Mouse (Mus musculus): ENCODE measurements around the gene Kcnip4. TPM values are rescaled to one million over a fixed set of nuclear protein-coding genes. Genes with fewer than 3 reads are reported as not detected.

The Kcnip4 gene
- polyA plus RNA-seq, 1 experiment: 0.04 TPM

DNA sequence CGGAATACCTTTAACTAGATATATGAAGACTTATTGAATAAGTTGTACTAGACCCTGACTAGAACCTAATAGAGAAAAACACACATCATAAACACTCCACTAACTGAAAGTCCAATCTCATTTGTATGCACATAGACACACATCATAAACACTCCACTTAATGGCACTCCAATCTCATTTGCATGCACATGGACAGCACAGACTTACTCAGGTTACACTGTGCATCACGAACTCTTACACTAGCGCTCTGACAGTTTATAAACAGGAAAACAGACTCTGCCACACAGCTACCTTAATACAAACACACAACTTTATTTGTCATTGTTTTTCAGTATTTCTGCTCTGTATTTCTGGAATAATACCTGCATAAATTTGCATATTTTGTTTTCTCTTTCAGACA is 168.3 kb downstream of the Kcnip4 start:
- no peak for DNase-seq (ENCODE audit: low read depth)

DNA sequence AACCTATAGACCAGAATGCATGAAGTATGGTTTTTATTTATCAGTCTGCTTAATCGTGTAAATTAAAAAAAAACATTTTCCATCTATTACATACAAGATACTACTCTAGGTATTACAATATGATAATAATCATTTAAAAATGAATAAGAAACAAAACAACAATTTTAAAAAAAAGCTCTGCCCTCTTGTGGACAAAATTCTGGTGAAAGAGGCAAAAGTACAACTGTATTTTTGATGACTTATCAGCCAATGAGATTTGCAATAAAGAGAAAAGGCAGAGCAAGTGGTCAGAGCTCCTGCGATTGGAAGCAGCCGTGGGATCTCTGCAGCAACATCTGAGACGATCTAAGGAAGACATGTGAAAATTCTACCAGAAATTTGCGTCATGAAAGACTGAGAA is 172.6 kb downstream of the Kcnip4 start:
- DNase-seq (ENCODE audit: low read depth): no peak

DNA sequence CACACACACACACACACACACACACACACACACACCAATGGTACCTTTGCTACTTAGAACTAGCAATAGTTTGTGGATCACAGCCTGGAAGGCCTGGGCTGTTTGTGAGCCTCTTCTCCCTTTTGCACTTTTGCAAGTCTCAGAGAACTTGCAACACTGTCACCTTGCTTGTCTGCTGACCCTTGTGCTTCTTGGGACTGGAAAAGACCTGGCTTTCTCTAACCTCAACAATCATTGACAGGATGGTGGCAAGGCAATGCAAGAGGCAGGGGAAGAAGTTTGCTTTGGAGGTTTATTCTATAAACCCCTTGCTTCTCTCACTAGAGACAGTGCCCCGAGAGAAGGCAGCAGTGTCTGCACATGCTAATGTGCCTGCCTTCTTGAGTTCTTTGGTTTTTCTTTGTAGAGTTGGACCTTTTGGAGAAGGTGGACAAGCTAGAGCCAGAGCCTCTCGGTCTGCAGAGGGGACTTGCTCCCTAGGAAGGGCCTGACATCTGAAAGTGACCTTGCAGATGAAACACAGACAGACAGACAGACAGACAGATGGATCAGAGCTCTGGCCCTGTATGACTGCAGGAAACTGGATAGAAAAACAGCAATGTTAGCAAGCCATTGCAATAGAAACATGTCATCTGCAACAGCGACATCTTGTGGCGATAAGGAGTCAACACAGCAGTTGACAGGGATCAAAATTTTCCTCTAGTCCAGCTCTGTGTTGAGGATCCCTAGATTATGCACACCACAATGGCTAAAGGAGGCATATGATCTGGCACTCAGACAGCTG is 174.4 kb downstream of the Kcnip4 start:
- DNase-seq (ENCODE audit: low read depth): no peak

DNA sequence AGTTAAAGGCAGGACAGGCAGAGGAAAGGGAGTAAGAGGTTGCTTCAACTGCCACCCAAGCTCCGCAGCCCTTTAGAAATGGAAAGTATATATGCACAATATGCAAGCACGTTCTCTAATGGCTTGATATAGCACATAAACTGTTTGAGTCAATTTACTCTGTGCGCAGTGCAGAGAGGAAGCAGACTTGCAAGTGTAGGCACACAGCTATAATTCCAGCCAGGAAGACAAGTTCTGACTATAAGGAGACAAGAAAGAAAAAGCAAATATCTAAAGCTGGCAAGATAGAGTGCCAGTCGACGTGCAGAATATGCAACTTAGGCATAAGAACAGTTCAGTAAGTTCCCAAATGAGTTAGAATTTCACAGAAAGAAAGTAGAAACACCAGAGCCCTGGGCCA is 175.2 kb downstream of the Kcnip4 start:
- DNase-seq (ENCODE audit: low read depth): no peak

DNA sequence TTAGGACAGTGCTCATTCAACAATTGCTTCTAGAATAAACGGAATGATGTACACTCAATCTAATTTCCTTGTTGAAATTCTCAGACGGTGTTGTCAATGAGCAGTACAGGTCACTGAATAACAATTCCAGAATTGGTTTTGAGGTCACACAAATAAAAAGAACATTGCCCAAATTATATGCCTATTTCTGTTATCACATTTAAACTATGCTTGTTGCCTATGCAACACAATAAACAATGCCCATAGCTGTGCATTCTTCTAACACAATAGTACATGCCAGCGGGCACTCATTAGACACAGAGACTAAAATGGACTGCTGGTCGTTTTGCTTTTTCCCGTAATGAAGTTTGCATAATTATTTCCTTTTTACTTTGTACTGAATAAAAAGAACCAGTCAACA is 176.2 kb downstream of the Kcnip4 start:
- DNase-seq (ENCODE audit: low read depth): no peak

DNA sequence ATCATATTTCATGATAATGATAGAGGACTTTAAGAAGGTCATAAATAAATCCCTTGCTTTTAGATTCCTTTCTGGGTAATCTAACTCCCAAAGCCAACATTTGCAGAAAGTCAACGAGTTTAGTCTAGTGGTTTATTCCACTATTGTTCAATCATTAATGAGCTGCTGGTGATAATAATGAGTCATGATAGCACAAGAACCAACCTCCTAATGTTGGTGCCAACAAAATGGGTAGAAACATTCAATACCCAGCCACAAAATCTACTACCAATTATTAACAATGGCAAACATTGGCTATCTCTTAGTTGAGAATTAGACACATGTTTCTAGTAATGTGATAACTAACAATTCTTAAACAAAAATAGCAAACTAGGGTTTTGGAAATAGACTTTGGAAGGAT is 180.1 kb downstream of the Kcnip4 start:
- no peak for DNase-seq (ENCODE audit: low read depth)

DNA sequence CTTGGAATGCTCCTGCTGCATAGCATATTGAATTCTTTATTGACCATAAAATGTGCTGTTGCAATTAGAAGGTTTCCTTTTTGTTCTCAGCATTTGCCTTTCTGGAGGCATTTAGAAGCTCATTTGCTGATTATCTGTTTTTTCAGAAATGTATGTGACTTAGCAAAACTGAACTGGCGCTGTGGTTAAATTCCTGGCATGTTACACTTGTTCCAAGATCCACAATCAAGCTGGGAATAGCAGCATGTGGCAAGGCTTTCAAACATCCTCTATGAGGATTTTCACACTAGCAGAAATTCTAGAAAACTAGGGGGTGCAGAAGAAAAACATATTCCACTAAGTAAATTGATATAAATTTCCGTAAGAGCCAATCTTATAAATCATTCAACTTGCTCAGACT is 187.5 kb downstream of the Kcnip4 start:
- DNase-seq (ENCODE audit: low read depth): no peak

DNA sequence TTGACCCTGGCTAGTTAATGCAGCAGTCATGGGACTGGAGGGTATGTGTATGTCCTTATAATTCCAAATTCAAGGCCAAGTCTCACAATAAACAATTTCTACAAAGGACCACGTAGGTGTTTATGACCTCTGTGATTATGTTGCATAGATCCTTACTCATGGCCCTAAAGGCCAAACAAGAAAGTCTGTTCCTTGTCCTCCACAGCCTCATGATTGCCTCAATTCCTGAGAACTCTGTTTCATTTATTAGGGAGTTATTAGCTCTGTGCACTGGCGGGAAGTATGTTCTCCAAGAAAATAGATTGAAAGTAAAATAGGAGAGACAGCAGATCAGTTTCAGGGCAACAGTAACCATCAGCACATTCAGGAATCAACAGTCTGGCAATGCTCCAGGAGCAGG is 191.6 kb downstream of the Kcnip4 start:
- DNase-seq (ENCODE audit: low read depth): no peak

DNA sequence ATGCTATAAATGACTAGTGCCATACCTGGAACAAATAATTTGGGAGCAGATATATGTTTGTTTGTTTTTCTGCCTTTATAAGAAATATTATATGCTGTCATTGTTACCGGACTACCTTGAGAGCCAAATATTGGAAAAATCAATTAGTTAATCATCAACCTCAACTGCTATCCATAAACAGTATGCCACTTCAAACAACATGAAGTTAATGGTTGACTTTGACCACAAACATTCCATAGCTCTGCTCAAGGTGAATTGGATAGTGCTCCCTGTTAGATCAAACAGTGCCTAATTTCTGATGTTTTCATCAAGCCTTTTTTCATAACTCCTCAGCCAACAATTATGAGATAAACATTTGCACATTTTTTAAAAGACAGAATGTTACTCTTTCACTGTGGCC is 195.7 kb downstream of the Kcnip4 start:
- DNase-seq (ENCODE audit: low read depth): no peak

DNA sequence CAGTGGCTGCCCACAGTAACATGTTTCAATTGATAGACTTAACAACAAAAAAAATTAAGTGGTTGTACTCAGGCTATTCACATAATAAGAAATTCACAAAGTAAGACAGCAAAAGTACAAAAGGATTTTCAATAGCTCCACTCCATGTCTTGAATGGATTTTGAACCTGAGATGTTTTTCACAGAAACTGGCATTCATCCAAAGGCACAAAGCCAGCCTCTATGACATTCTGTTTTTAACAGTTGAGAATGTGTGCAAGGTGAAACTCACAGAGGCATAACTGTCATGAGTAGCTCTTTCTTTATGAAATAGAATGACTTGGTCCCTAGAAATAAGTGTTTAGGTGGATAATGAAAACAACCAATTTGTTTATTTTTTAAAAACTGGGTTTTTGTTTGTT is 206.0 kb downstream of the Kcnip4 start:
- DNase-seq (ENCODE audit: low read depth): no peak

DNA sequence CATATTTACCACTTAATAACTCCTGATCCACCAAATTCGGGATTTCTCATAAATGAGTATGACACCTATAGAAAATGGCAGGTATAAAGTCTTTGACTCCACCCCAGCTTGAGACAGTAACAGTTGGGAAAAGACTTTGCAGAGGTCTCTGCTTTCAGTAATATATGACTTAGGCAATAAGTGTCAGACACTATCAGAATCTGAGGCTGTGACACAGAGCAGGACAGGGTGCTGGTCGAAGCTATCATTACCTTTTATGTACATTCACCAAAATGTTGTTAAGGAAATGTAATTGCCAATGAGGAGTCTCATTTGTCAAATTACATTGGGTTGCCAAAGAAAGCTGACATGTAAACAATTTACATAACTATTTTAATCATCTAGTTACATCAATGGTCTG is 206.8 kb downstream of the Kcnip4 start:
- DNase-seq (ENCODE audit: low read depth): no peak

DNA sequence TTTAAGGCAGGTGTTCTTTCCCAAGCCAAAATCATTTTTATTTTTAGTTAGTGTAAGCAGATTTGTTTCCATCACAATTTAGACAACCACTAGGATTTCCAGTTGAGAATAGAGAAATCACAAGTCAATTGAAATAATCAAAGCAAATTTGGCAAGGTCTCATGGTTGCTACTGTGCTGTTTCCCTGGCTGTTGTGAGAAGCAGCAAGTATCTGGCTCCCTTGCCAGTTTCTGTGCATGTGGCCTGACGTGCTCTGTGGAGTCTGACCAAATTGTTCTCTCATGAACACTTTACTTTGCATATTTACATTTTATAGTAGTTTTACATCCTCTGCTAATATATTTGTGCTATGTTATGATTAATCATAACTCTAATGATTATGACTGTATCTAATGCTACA is 217.9 kb downstream of the Kcnip4 start:
- no peak for DNase-seq (ENCODE audit: low read depth)

DNA sequence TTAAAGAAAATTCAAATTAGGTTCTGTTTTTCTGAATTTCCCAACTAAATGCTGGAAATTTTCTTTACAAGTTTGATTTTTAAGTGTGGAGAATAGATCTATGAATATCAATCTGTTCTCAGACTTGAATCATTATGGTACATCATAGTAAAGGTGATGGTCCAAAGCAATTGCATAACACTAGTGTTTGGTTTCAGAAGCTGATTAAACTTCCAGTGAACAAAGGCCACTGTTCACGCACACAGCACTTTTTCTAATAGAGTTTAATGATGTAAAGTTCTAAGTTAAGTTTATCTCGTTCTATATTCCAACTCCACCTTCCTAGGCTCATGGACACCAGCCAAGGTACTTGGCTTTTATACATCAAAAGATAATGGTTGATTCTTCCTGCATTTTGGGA is 219.4 kb downstream of the Kcnip4 start:
- no peak for DNase-seq (ENCODE audit: low read depth)

DNA sequence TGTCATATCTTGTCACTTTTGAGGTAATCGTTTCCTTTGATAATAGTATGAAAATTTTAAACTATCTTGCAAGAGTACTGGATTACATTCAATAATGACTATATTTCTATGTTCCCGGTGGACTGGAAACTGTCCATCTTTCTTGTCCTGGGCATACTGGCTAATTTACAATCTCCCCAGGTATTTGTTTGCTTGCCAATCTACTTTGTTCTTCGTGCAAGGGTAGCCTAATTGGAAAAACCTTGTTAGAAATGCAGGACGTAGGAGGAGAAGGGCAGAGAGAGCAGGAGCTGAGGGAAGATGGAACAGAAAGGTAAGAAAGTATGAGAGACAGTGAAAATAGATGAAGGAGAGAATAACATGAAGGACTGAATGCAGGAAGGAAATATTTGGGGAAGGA is 226.1 kb downstream of the Kcnip4 start:
- no peak for DNase-seq (ENCODE audit: low read depth)

DNA sequence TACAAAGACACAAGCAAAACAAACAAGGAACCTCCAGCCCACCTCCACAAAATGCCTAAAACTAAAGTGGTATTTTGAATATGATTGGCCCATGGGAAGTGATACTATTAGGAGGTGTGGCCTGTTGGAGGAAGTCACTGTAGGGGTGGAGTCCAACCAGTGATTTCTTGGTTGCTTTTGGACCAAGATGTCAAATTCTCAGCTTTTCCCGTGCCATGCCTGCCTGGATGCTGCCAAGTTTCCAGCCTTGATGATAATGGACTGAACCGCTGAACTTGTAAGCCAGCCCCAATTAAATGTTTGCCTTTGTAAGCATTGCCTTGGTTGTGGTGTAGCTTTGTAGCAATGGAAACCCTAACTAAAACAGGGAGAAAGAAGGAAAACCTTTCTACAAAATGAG is 232.3 kb downstream of the Kcnip4 start:
- no peak for DNase-seq (ENCODE audit: low read depth)

DNA sequence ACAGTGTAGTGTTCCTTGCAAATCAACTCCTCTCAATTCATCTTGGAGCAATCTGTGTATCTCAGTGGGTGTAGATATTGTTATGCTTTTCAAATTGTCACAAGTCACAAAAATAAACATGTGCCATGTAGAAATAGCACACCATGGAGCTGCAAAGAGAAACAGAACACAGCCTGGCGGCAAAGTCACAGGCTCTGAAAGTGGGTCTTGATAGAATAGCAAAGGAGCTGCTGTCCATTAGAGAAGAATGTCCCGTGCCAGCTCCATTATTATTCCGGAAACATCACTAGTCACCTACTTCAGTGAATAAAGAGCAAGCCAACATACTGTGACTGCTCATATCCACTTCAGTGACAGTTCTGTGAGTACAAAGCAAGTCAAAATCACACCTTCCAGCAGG is 232.9 kb downstream of the Kcnip4 start:
- no peak for DNase-seq (ENCODE audit: low read depth)

DNA sequence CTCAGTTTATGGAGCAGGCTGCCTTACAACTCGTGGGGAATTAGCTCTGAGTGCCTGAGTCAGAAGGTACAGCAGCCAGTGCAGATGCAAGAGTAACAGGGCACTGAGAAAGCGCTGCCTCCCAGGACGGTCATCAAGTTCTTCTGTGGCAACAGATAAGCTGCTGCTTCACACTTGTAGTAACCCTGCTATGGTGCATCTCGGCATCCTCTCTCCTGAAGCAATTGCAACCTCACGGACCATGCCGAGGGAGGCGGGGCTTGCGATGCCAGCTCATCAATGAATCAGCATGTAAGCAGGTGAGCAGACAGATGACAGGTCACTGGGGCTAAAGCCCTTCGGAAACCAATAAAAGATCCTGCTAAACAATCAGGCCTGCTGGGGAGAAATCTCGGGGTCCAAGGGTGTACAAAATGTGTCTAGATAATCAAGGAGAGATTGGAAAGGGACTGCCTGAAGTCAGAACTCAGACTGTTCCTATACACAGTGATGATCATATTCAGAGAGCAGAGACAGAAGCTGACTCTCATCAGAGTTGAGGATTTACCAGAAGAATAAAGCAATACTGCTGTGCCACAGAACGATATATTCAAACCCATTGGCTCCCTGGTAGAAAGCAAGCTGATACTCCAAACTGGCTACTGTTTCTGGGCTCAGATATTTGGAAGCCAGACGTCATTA is 239.1 kb downstream of the Kcnip4 start:
- DNase-seq (ENCODE audit: low read depth): no peak

DNA sequence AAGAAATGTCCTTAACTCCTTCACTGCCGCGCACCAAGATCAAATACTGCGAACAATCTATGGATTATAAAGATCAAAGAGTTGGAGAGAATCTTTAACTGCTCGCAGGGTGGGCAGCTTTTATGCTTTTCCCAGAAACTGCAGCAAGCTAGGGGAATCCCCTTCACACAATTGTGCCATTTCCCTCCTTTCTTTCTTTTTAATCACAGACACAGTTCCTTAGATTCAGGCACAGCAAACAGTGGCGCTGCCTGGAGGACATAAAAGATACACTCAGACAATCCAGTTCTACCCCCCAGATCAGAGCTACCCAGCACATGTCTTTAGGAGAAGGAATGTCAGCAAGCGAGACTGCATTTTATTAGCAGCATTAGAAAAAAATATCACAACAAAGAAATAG is 239.9 kb downstream of the Kcnip4 start:
- no peak for DNase-seq (ENCODE audit: low read depth)

DNA sequence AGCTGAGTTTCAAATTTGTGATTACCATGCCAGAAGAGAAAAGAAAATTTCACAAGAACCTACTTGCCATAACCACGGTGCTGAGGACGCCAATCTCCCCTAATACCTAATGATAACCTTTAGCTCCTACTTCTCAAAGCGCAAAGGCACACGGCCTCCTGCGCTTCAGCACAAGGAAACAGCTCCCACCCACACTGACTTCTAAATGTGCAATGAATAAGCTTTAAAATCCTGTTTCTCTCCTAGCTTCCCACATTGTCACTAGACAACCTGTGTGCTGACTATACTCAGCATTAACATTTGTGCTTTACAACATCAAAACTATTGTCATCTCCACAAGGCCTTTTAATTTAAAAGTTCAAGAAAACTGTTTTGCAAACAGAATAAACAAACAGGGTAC is 241.3 kb downstream of the Kcnip4 start:
- DNase-seq (ENCODE audit: low read depth): no peak

DNA sequence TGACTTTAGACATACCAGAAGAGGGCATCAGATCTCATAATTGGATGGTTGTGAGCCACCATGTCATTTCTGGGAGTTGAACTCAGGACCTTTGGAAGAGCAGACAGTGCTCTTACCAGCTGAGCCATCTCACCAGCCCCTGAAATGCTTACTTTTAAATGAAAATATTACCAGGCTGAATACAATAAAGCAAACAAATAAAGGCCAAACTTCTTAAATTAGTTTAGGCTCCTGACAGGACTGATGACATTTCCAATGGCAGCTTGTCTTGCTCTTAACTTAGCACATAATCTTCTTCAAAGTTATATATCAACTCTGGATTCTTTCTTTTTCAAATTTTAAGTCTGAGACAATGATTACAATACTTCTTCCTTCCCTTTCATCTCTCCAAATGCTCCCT is 252.8 kb downstream of the Kcnip4 start:
- no peak for DNase-seq (ENCODE audit: low read depth)

DNA sequence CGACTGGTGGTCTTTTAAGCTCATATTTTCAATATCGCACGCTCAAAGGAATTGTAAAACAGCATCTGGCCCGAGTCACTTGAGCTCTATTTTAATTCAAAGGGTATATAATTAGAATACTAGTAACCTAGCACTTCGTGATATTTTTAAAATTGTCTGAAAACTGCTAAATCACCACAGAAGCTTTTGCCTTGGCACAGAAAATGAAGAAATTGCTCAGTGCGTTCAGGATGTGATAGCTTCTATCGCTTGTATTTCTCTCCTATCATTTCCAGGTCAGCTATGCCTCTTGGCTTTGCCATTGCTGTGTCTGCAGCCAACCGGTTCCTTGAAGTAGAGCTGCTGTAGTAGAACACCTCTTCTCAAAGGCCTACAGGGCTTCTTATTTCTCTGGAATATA is 255.9 kb downstream of the Kcnip4 start:
- no peak for DNase-seq (ENCODE audit: low read depth)

DNA sequence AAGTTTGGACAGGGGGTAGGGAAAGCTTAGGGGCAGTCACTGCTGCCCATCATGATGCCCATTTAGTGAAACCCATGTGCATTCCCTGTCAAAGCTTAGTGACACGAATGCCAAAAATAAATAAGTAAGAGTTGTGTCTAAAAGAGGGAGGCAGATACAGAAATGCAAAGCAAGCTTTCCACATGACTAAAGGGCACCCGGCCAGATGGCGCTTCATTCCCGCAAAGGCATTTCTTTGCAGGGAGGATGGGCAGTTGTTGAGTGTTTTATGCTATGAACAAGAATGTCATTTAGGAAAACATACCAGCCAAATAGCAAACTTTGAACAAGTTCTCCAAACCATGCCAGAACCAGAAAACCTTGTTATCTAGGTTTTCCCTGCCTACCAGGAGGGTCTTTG is 265.4 kb downstream of the Kcnip4 start:
- DNase-seq (ENCODE audit: low read depth): no peak

DNA sequence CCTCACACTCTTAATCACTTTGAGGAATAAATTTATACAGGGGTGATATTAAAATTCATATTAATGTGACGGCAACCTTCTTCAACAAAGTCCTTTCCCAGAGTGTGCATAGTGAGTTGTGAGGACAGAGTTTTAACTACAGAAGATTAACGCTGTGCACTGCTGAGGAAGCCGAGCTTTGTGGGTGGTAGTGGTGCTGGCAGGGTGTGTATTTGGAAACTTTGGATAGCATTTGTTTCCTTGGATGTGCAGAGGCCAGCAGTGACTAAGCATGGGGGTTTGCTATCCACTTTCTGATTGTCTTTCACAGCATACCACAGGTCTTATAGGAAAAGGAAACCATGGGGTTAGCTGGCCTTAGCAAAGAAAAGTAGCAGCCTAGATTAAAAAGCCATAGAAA is 267.9 kb downstream of the Kcnip4 start:
- no peak for DNase-seq (ENCODE audit: low read depth)

DNA sequence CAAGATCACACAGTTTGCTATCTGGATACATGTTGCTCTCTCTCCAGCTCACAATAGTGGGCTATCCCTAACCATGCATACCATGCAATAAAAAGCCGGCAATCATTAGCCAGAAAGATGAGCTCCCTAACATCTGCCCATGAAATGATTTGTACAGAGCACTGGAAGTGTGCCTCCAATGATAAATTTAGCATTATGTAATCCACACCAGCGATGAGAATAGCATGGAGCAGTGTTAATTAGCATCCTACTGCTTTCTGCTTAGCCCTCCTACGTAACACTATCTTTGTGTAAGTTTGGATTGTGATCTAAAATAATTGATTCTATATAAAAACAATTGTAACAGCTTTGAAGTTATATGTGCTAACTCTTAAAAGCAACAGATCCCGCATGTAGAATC is 268.7 kb downstream of the Kcnip4 start:
- DNase-seq (ENCODE audit: low read depth): no peak
